Mouse (Mus musculus): ENCODE measurements around the gene Gk5.

The Gk5 gene

GRCm38 (mm10) chr9:96228285-96228684 is 109.1 kb downstream of the Gk5 start:
- DNase-seq (ENCODE audit: low spot score) = no peak

GRCm38 (mm10) chr9:96230271-96230670 is 111.1 kb downstream of the Gk5 start:
- DNase-seq (ENCODE audit: low spot score) = no peak
